Comparison of ENCODE assay signal across 14 mouse cellular contexts in genomic region chr17:44350949-44351244, GRCm38 (mm10).
DNase-seq lines count a peak whose midpoint lies in the region; ATAC-seq and TF ChIP-seq lines count a peak whose summit lies in the region.
"Had no signal": no experiment of that assay in that cellular context is flagged by ENCODE, and none has a peak within 500 bp of the region (broad histone marks: within the 10 kb centered on the region; RNA-seq: fewer than 3 reads in every experiment).

No protein-coding gene starts in this region.

- no peak overlapping the region for H3K4me3 ChIP-seq in heart, embryonic 16.5 days (ENCODE audit: low read length)
- no peak overlapping the region for H3K4me3 ChIP-seq in lung, postnatal 0 days (ENCODE audit: low read depth, low read length)
- H3K4me3 ChIP-seq in intestine, postnatal 0 days (ENCODE audit: low read depth, low read length): no peak overlapping the region
- H3K4me3 ChIP-seq: erythroblast, embryonic 14.5 days had no signal

- H3K36me3 ChIP-seq in heart, embryonic 16.5 days (ENCODE audit: control insufficient read depth, insufficient read depth): no peaks in the 10 kb centered on the region
- no peaks in the 10 kb centered on the region for H3K36me3 ChIP-seq in lung, postnatal 0 days (ENCODE audit: insufficient read depth, low read length)
- no peaks in the 10 kb centered on the region for H3K36me3 ChIP-seq in intestine, postnatal 0 days (ENCODE audit: control insufficient read depth, insufficient read depth)

- no peak for ATAC-seq in heart, embryonic 16.5 days (replicated peaks; ENCODE audit: extremely low read depth, insufficient read depth, low FRiP score)
- ATAC-seq in lung, postnatal 0 days: no peak; the same call in 1 of the 2 replicates
- no peak for ATAC-seq in intestine, postnatal 0 days

- no peak overlapping the region for H3K9ac ChIP-seq in heart, embryonic 16.5 days (ENCODE audit: low read length)
- no peak overlapping the region for H3K9ac ChIP-seq in lung, postnatal 0 days (replicated peaks; ENCODE audit: low read depth)
- 0 out of 2 replicates have a peak overlapping the region, but pooled peaks have one; percentile 11 for H3K9ac ChIP-seq in intestine, postnatal 0 days (ENCODE audit: low read depth, low read length)

- DNase-seq in heart, postnatal 25 days (ENCODE audit: low spot score): no peak
- no peak for DNase-seq in lung, postnatal 0 days (ENCODE audit: low spot score)
- no peak for DNase-seq in lung, postnatal 10 days
- DNase-seq in spleen, postnatal 10 days (ENCODE audit: low spot score in 2 of 2): no peak
- DNase-seq in kidney, adult 9 months: no peak
- no peak for DNase-seq in urinary bladder, adult 18-20 months (ENCODE audit: low spot score in 2 of 2)
- DNase-seq: adrenal gland, postnatal 36 days; cerebellum, adult 11-12 months; gastrocnemius, postnatal 14 days; thymus, postnatal 36 days had no signal

- WGBS in heart, embryonic 16.5 days: 81% methylated on average over 4 of the region's 4 CpGs
- WGBS in lung, postnatal 0 days: 54% methylated on average over 4 of the region's 4 CpGs
- 68% methylated on average over 4 of the region's 4 CpGs for WGBS in intestine, postnatal 0 days

- no peaks in the 10 kb centered on the region for H3K9me3 ChIP-seq in heart, embryonic 16.5 days (replicated peaks; ENCODE audit: control insufficient read depth, low read length)
- no peaks in the 10 kb centered on the region for H3K9me3 ChIP-seq in lung, postnatal 0 days (ENCODE audit: low read length)
- H3K9me3 ChIP-seq in intestine, postnatal 0 days (ENCODE audit: control insufficient read depth): no peaks in the 10 kb centered on the region

- no peak overlapping the region for H3K27ac ChIP-seq in heart, embryonic 16.5 days (ENCODE audit: low read length)
- no peak overlapping the region for H3K27ac ChIP-seq in lung, postnatal 0 days (ENCODE audit: low read length)
- H3K27ac ChIP-seq in intestine, postnatal 0 days (ENCODE audit: low read depth, low read length): no peak overlapping the region
- H3K27ac ChIP-seq: kidney, postnatal 0 days had no signal

- TF ChIP-seq EP300 in lung, postnatal 0 days (IDR thresholded peaks at IDR 0.05): no peak

- intact Hi-C loops in heart, postnatal 25 days (cut with DNase I): no loop called here

- no peaks in the 10 kb centered on the region; the same call in 1 of the 2 replicates for H3K27me3 ChIP-seq in heart, embryonic 16.5 days (ENCODE audit: control insufficient read depth, insufficient read depth, low read length)
- no peaks in the 10 kb centered on the region for H3K27me3 ChIP-seq in lung, postnatal 0 days (replicated peaks; ENCODE audit: insufficient read depth, low read length)
- H3K27me3 ChIP-seq in intestine, postnatal 0 days (replicated peaks; ENCODE audit: control insufficient read depth, insufficient read depth, low read length): no peaks in the 10 kb centered on the region

- no peaks in the 10 kb centered on the region for H3K4me1 ChIP-seq in heart, embryonic 16.5 days (ENCODE audit: control insufficient read depth, insufficient read depth, low read length)
- H3K4me1 ChIP-seq in lung, postnatal 0 days (ENCODE audit: insufficient read depth, low read depth, low read length): no peaks in the 10 kb centered on the region
- no peaks in the 10 kb centered on the region for H3K4me1 ChIP-seq in intestine, postnatal 0 days (replicated peaks; ENCODE audit: control insufficient read depth, insufficient read depth, low read length)

- no peak for TF ChIP-seq CTCF in lung, postnatal 0 days (IDR thresholded peaks at IDR 0.05)
- TF ChIP-seq CTCF in intestine, postnatal 0 days (IDR thresholded peaks at IDR 0.05; ENCODE audit: low read depth): no peak

- H3K4me2 ChIP-seq in heart, embryonic 16.5 days (ENCODE audit: low read depth, low read length): peak overlapping the region; percentile 39
- H3K4me2 ChIP-seq in lung, postnatal 0 days (replicated peaks; ENCODE audit: low read depth, low read length): peak overlapping the region; percentile 20; the same call in 1 of the 2 replicates
- H3K4me2 ChIP-seq in intestine, postnatal 0 days (replicated peaks; ENCODE audit: low read depth): peak overlapping the region; percentile 55
